Mouse (Mus musculus) heart, embryonic 11.5 days (tissue): ENCODE measurements around the gene Stk39. TPM values are rescaled to one million over a fixed set of nuclear protein-coding genes. Genes with fewer than 3 reads are reported as not detected.

ENCODE experiments used
- ATAC-seq: fragments of 200-750 bp; cut with Nextera tagmentation; replicated peaks from 2 replicates; pipeline ENCODE4 v1.8.0; 2017; ENCODE audit warnings: moderate library complexity; ENCODE audit not compliant: insufficient number of reproducible peaks, low FRiP score, low TSS enrichment
- H3K27ac ChIP-seq: fragments of 300-500 bp; sonication (generic); 2 replicates; pipeline ENCODE4 v1.5.1; 2014; ENCODE audit warnings: mild to moderate bottlenecking, low read depth, low read length
- H3K27me3 ChIP-seq: fragments of 300-500 bp; sonication (generic); 2 replicates; pipeline ENCODE4 v1.6.1; 2014; ENCODE audit warnings: mild to moderate bottlenecking, low read length, mixed read lengths; ENCODE audit not compliant: control insufficient read depth, insufficient read depth
- H3K36me3 ChIP-seq: fragments of 300-500 bp; sonication (generic); 2 replicates; pipeline ENCODE4 v1.6.1; 2014; ENCODE audit warnings: mild to moderate bottlenecking, low read length, moderate library complexity, mixed read lengths; ENCODE audit not compliant: control insufficient read depth, insufficient read depth
- H3K4me1 ChIP-seq: fragments of 300-500 bp; sonication (generic); 2 replicates; pipeline ENCODE4 v1.6.1; 2014; ENCODE audit warnings: low read length; ENCODE audit not compliant: control insufficient read depth, insufficient read depth
- H3K4me2 ChIP-seq: fragments of 300-500 bp; sonication (generic); 2 replicates; pipeline ENCODE4 v1.6.1; 2014; ENCODE audit warnings: mild to moderate bottlenecking, moderate library complexity
- H3K4me3 ChIP-seq: fragments of 300-500 bp; sonication (generic); 2 replicates; pipeline ENCODE4 v1.5.1; 2014; ENCODE audit warnings: low read depth, low read length
- H3K9ac ChIP-seq: fragments of 300-500 bp; sonication (generic); 2 replicates; pipeline ENCODE4 v1.6.1; 2014; ENCODE audit warnings: mild to moderate bottlenecking, low read depth, low read length, moderate library complexity
- H3K9me3 ChIP-seq: fragments of 300-500 bp; sonication (generic); replicated peaks from 2 replicates; pipeline ENCODE4 v1.6.1; 2016; ENCODE audit warnings: low read length; ENCODE audit not compliant: control insufficient read depth
- WGBS: fragments of 180-500 bp; shearing (Covaris S2); extraction: QIAGEN DNeasy Blood & Tissue Kit; methylation state at CpG from one replicate; pipeline ENCODE4 v1.1.7; 2014; ENCODE audit not compliant: insufficient replicate concordance; 5-methylcytosine and 5-hydroxymethylcytosine counted together
- polyA plus RNA-seq: library from polyadenylated mRNA; unstranded; fragments of >200 nt; fragmentation: Nextera tagmentation; extraction: Ambion mirVana; gene quantifications from 2 replicates; pipeline ENCODE4 v1.2.1, GENCODE M21; 2014

The Stk39 gene
- polyA plus RNA-seq, 1 experiment from 2014 or later: 58.3 TPM

DNA sequence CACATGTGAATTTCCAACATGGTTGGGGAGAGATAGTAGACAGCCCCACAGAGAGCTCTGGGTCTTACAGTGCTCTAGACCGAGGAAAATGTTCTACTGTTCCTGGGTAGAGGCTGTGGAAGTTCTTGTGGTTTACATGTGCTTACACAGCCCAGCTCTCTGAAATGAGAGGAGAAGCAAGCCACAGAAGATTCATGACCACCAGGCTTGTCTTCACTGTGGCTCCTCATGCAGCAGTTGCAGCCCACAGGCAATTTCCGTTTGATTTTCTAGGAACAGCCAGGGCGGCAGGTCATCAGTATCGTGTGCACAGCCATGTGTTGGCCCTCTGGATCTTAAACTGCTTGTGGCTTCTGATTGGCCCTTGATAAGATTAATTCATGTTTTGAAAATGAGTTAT lies 252.2 kb downstream of the Stk39 start:
- H3K9ac ChIP-seq: no peak overlapping the region
- H3K4me3 ChIP-seq: no peak overlapping the region
- no peaks in the 10 kb centered on the region for H3K9me3 ChIP-seq
- peaks cover 17% of the 10 kb centered on the region for H3K4me1 ChIP-seq
- H3K4me2 ChIP-seq: no peak overlapping the region
- no peaks in the 10 kb centered on the region; the same call in 1 of the 2 replicates for H3K36me3 ChIP-seq
- WGBS: 89% methylated on average over 4 of the region's 4 CpGs
- no peak for ATAC-seq
- no peak overlapping the region for H3K27ac ChIP-seq
- no peaks in the 10 kb centered on the region for H3K27me3 ChIP-seq

DNA sequence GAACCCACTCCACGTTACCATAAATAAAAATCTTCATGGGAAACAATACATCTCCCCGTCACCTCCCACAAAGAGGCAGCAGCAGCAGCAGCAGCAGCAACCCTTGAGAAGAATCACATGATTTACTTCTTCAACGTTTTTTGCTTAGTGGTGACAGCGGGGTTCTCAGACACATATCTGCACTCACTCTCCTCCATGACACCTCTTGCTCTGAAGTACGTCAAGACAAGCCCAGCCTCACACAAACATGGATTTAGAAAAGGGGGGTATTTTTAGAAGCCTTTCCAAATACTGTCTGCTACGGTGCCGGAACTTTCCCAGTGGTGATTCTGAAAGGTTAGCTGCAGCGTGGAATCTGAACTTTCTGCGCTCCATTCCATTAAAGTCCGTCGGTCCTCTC lies 256.9 kb downstream of the Stk39 start:
- 45% methylated on average over 11 of the region's 11 CpGs for WGBS
- no peaks in the 10 kb centered on the region for H3K27me3 ChIP-seq
- no peak overlapping the region for H3K4me3 ChIP-seq
- H3K9ac ChIP-seq: no peak overlapping the region
- ATAC-seq: peak; percentile 64
- no peaks in the 10 kb centered on the region for H3K9me3 ChIP-seq
- H3K4me1 ChIP-seq: peaks cover 28% of the 10 kb centered on the region
- no peak overlapping the region for H3K4me2 ChIP-seq
- H3K27ac ChIP-seq: peak overlapping the region; percentile 67
- H3K36me3 ChIP-seq: no peaks in the 10 kb centered on the region; the same call in 1 of the 2 replicates

DNA sequence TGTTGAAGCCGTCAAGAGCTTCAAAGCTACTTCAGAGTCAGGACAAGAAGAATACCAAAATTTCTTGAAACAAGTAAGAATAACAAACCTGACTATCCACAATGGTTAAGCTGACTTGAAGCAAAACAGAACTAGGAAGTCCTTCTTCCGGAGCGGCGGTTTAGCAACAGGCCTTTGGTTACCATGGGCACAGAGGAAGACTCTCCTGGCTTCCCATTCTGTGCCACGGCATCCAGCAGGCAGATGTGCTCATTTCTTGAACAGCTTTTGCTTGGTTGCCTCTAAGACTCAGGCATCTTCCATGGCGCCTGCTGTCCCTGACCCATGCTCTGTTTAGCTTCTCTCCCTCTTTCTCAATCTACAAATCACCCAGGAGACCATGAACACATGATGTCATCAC lies 257.7 kb downstream of the Stk39 start:
- no peaks in the 10 kb centered on the region for H3K9me3 ChIP-seq
- H3K27me3 ChIP-seq: no peaks in the 10 kb centered on the region
- H3K4me3 ChIP-seq: no peak overlapping the region
- H3K4me2 ChIP-seq: no peak overlapping the region
- WGBS: 64% methylated on average over 6 of the region's 6 CpGs
- no peaks in the 10 kb centered on the region for H3K36me3 ChIP-seq
- peak overlapping the region; percentile 36 for H3K27ac ChIP-seq
- peaks cover 32% of the 10 kb centered on the region for H3K4me1 ChIP-seq
- ATAC-seq: no peak
- no peak overlapping the region for H3K9ac ChIP-seq

DNA sequence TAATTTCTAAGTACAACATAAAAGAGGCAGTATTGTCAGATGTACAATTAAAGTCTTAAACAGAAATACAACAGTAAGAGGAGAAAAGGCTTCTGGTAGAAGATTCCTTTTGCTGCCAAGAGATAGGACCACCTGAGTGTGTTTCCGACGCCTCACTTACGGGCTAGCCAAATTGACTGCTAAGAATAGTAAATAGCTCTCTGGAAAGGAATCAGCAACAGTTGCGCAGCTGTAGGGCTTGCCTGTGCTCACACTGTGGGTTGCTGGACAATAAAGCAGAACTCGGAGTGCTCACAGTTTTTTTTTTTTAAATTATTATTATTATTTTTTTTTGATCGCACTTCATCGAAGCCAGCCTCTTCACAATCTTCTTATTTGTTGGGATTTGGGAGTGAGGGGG lies 260.6 kb downstream of the Stk39 start:
- Histone ChIP-seq H3K9me3 (no peaks in the 10 kb centered on the region), H3K4me3 (no peak overlapping the region), H3K27ac (peak overlapping the region; percentile 69), H3K27me3 (no peaks in the 10 kb centered on the region), H3K9ac (no peak overlapping the region), H3K4me2 (no peak overlapping the region), H3K4me1 (peaks cover 19% of the 10 kb centered on the region), H3K36me3 (no peaks in the 10 kb centered on the region)
- WGBS: 57% methylated on average over 7 of the region's 7 CpGs
- ATAC-seq: no peak

DNA sequence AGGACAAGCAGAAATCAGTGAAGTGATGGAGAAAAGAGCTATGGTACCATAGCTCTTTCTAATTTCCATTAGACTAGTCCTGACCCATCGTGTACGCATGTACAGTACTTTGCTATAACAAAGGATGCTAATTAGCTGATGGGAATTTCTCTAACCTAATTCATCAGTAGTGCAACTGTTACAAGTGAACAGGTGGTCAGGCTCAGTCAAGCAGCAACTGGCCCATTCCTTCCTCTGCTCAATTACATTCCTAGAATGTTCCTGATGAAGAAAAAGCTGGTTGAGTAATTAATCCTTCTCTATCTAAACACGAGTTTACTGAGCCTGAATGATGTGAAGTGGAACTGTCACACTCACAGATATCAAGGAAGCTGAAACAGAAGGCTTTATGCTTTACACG lies 275.8 kb downstream of the Stk39 start:
- Histone ChIP-seq H3K4me2 (no peak overlapping the region), H3K36me3 (no peaks in the 10 kb centered on the region), H3K9me3 (no peaks in the 10 kb centered on the region), H3K9ac (no peak overlapping the region), H3K4me1 (no peaks in the 10 kb centered on the region), H3K4me3 (no peak overlapping the region), H3K27ac (no peak overlapping the region), H3K27me3 (no peaks in the 10 kb centered on the region)
- no peak for ATAC-seq
- 68% methylated on average over 4 of the region's 4 CpGs for WGBS

DNA sequence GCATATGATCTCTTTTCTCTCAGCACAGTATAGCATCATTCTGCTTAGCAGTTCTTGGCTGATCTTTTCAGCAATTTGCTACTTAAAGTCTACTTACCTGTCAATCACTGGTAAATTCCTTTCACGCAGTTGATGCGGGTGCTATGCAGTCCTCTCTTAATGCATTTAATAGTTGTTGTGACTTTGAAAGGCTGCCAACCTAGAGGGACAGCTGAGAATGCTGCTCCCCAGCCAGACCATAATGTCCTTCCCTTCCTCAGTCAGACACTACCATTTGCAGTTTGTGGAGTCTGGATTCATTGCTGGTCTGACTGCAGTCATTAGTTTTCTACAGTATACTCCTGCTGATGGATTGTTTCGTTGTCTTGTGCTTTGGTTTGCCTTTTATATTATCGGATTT lies 277.6 kb downstream of the Stk39 start:
- no peak overlapping the region for H3K9ac ChIP-seq
- ATAC-seq: no peak
- no peaks in the 10 kb centered on the region for H3K4me1 ChIP-seq
- no peak overlapping the region for H3K4me2 ChIP-seq
- H3K4me3 ChIP-seq: no peak overlapping the region
- no peaks in the 10 kb centered on the region for H3K27me3 ChIP-seq
- no peaks in the 10 kb centered on the region for H3K36me3 ChIP-seq
- no peak overlapping the region for H3K27ac ChIP-seq
- no peaks in the 10 kb centered on the region for H3K9me3 ChIP-seq
- 78% methylated on average over 4 of the region's 4 CpGs for WGBS

DNA sequence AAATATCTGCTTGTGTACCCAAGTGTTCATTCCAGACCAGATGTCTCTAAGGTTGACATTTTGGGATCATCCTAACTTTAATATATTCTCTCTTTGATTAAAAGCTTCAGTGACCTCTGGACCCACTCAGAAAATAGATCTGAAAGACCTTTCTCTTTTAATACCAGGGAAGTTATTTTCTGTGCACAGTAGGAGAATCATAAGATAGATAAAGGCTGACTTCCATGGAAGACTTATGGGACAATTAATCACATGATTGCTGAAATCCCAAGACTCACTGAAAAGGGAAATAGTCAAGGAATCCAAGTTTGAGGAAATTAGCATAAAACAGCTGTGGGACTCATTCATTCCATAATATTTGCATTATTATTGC lies 278.6 kb downstream of the Stk39 start:
- no peaks in the 10 kb centered on the region for H3K27me3 ChIP-seq
- no peak overlapping the region for H3K4me3 ChIP-seq
- no peaks in the 10 kb centered on the region for H3K4me1 ChIP-seq
- no peak for ATAC-seq
- H3K9ac ChIP-seq: no peak overlapping the region
- H3K36me3 ChIP-seq: no peaks in the 10 kb centered on the region
- no peak overlapping the region for H3K4me2 ChIP-seq
- H3K9me3 ChIP-seq: no peaks in the 10 kb centered on the region
- H3K27ac ChIP-seq: no peak overlapping the region

DNA sequence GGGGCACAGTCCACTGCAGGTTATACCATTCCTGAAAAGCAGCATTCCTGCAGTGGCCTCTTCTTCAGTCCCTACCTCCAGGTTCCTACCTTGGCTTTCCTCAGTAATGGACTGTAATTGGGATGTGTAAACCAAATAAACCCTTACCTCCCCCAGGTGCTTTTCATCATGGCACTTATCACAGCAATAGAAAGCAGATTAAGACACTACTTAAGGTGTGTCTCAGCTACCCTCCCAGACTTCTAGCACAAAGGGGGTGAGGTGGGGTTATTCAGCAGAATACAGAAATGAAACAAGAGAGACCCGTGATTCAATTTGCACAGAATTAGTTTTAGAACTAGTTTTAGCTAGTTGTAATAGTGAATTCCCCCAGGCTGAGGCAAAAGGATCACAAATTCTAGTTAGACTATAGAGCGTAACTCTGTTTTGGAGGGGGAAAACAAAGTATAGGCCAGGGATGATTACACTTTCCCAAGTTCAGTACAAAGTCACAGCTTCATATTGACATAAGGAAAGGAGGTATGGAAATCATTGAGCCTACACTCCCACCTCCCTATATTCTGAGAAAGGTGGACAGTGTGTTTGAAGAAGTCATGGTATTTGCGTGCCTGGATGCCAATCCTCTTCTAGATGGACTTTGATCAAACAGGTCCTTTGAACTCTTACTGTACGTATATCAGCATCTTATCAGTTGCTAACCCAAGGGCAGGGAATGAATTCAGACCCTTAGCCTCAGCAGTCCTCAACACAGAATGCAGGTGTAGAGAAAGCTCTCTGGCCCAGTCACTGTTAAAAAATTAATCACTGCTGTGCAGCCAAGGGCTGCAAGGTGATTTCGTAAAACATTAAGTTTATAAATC lies 279.2 kb downstream of the Stk39 start:
- Histone ChIP-seq H3K27me3 (no peaks in the 10 kb centered on the region), H3K9ac (no peak overlapping the region), H3K9me3 (no peaks in the 10 kb centered on the region), H3K4me3 (no peak overlapping the region), H3K27ac (no peak overlapping the region), H3K4me2 (no peak overlapping the region), H3K4me1 (no peaks in the 10 kb centered on the region), H3K36me3 (no peaks in the 10 kb centered on the region)
- no peak for ATAC-seq
- 71% methylated on average over 5 of the region's 5 CpGs for WGBS

DNA sequence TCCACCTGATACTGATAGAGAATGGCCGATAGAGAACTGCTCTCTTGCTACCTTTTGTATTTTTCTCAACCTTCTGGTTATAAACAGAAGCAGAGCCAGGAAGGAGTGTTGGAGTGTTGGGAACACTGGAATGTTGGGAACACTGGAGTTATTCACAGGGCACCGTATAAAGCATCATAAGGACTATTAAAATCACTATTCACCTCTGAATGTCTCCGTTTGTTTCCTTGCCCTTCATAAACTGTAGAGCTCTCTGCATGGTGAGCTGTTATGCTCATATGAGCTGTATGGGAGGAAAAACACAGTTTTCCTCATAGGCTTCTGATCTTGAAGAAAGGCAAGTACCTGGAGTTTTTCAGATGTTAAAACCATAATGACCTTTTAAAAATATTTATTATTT lies 295.6 kb downstream of the Stk39 start:
- no peaks in the 10 kb centered on the region for H3K27me3 ChIP-seq
- no peaks in the 10 kb centered on the region for H3K9me3 ChIP-seq
- no peak overlapping the region for H3K4me2 ChIP-seq
- H3K36me3 ChIP-seq: no peaks in the 10 kb centered on the region
- 78% methylated on average over 3 of the region's 3 CpGs for WGBS
- H3K4me1 ChIP-seq: no peaks in the 10 kb centered on the region
- H3K27ac ChIP-seq: no peak overlapping the region
- H3K9ac ChIP-seq: no peak overlapping the region
- no peak for ATAC-seq
- H3K4me3 ChIP-seq: no peak overlapping the region
